Mouse (Mus musculus) olfactory bulb, adult 2 months (tissue): ENCODE data around the gene Cracr2b.

ENCODE experiments used
- CTCF ChIP-seq: fragments of 200-500 bp; IDR thresholded peaks from 2 replicates; pipeline ENCODE4 v1.5.1; 2012; ENCODE audit warnings: low read depth, mild to moderate bottlenecking, low read length, moderate library complexity; ENCODE audit not compliant: insufficient read depth
- POLR2A ChIP-seq: fragments of 200-500 bp; IDR thresholded peaks from 2 replicates; pipeline ENCODE4 v1.6.1; 2012; ENCODE audit warnings: mild to moderate bottlenecking, low read depth, low read length, moderate library complexity; ENCODE audit not compliant: insufficient read depth

GRCm38 (mm10) chr7:141465388-141466044 is 4.6 kb downstream of the Cracr2b start:
- TF ChIP-seq CTCF (no peak), POLR2A (no peak)
